Mouse (Mus musculus): ENCODE data around the gene Acvr2a. TPM values are rescaled to one million over a fixed set of nuclear protein-coding genes. Genes with fewer than 3 reads are reported as not detected.
A peak's percentile ranks its signal among the peaks of the same experiment; 100 is the strongest.

The Acvr2a gene
- total RNA-seq, 4 experiments from 2014 or later = 22.9 to 33.2 (median 24.4) TPM

DNA sequence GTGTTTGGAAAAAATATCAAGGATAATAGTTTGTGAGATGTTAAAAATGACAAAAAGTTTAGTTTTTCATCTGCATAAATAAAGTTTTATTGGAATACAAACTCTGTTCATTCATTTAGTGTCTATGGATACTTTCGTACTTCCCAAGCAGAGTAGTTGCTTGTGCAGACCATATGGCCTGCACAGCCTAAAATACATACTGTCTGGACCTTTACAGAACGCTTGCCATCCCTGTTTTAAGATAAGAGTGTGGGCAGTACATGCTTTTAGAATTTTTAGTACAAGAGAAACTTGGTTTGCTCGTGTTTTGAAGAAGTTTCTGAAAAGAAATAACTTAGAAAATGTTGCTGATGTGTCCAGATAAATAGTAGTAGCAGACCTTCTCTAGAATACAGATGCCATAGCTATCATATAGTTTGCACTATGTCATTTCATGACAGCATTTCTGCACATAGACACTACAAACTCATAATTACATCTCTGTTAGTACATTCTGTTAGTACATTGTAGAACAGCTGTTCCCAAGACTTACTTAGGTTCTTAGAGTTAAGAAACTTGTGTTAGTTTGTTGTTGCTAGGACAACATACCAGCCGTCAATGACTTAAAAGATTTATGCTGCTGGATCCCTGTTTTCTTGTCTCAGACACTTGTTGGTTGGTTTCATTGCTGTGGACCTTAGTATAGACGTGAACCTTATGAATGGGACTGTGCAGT, 54.4 kb downstream of the Acvr2a start:
- DNase-seq (ENCODE audit: low spot score in 2 of 2) = no peak

DNA sequence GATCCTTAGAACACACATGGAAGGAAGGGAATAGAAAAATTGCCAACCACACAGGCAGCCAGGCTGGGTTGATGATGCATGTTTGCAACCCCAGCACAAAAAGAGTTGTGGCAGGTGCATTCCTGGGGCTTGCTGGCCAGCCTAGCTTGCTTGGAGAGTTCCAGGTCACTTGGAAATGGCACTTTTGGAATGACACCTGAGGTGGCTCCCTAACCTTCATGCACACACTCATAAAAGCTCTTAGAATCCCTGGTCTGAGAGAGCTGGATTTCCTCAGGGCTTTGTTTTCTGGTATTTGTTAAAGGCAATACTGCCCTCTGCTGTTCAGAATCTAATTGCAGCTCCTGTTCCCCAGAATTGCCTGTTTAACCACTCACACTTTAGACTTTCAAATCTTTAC, 72.0 kb downstream of the Acvr2a start:
- DNase-seq (ENCODE audit: low spot score in 2 of 2) = peak; percentile 12 to 39

GRCm38 (mm10) chr2:48895186-48895585, 81.3 kb downstream of the Acvr2a start:
- DNase-seq (ENCODE audit: low spot score in 2 of 2) = no peak

DNA sequence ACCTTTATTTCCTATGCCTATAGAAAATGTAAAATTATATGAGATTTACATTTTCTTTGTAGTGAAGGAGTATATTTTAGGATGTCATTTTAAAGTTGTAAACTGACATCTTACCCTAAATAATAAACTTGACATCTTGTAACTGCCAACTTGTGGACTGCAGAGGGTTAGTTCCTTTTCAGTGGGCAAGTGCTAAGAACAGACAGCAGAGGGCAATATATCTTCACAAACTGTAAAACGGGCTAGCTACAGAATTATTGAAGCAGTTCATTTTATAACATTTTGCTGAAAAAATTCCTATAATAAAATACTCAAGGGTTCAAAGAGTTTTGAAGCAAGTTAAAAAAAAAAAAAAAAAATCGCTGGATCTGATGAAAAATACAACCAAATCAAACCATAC, 95.0 kb downstream of the Acvr2a start:
- DNase-seq (ENCODE audit: low spot score in 2 of 2) = no peak

DNA sequence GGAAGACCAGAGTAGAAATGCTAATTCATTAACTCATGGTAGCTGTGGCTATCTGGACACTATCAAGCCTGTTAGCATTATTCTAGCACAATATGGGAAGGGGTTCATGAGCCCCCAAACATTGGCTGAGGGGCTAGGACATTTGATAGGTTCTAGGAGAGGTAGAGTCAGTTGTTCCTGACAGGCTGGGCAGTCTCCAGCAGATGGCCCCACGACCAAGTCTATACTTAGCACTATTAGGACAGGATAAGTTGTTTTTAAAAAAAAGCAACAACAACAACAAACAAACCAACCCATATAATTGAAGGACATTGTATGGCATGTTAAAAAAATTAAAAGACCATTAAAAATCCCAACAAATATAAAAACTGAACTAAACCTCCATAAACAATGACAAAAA, 100.3 kb downstream of the Acvr2a start:
- DNase-seq (ENCODE audit: low spot score in 2 of 2) = no peak

DNA sequence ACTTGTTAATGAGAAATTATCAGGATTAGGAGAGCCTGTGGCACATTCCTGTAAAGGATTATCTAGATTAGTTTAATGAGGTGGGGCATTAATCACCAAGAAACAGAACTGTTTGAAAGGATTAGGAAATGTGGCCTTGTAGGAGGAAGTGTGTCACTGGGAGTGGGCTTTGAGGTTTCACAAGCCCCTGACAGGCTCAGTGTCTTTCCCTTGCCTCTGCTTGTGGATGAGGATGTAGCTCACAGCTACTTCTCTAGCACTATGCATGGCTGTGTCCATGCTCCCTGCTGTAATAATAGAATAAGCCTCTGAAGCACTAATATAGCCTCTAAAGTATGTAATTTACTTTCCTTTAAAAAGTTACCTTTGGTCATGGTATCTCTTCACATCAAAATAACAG, 101.9 kb downstream of the Acvr2a start:
- DNase-seq (ENCODE audit: low spot score in 2 of 2) = no peak

DNA sequence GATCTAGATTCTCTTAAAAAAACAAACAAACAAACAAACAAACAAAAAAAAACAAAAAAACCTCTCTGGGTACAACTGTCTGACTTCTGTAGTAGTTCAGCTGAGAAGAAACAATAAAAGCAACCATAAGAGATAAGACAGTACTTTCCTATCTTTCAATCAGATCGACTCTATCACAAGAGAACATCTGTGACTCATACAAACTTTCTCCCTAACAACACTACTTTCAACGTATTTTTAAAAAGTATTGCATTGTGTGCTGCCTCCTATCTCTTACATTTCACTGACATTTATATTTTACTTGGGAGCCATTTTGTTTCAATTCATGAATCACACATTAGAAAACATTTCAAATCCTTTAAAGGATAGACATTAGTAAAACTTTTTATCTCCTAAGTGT, 121.1 kb downstream of the Acvr2a start:
- DNase-seq (ENCODE audit: low spot score in 2 of 2) = no peak

DNA sequence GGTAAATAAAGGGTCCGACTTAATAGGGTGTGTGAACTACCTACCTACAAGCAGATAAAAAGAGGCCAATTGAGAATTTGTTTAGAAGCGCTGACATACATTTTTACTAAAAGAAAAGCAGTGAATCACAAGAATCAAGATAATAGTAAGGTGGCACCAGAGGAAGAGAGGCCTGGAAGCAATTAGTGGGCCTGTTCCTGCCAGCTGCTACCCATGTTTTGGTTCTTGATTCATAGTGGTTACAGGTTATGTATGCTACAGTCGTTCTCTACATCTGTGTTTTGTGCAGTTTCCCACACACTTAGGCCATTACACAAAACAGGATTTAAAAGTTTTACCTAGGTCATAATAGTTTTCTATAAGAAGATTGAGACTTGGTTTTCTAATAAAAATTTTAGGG, 133.9 kb downstream of the Acvr2a start:
- DNase-seq (ENCODE audit: low spot score in 2 of 2) = no peak

GRCm38 (mm10) chr2:48948841-48949584, 135.1 kb downstream of the Acvr2a start, which contains the start of gene Mbd5:
Mbd5 (plus strand) TSS chr2:48949508.
- DNase-seq (ENCODE audit: low spot score in 2 of 2) = peak; percentile 98

DNA sequence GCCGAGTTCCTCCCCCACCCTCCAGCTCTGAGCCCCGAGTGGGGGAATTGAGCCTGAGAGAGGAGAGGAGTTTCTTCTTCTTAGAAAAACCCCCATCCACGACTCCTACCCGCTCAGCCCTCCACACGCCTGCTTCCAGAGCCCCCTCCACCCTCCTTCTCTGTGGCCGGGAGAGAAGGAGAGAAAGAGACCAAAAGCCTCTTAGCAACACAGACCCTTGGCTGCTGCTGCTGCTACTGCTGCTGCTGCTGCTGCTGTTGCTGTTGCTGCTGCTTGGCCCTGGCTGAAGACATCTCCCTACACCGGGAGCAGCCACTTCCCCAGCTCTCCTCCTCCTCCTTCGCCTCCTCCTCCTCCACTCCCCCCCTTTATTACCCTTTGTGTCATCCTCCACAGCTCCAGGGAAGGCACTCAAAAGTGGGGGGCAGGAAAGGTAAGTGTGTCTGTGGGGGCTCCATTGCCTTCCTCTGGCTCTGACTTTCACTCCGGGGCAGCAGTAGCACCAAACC, 135.9 kb downstream of the Acvr2a start:
- DNase-seq (ENCODE audit: low spot score in 2 of 2) = peak in 1 of 2 experiments; percentile 7

- DNase-seq (ENCODE audit: low spot score in 2 of 2) = no peak
These were observed 136.2 kb downstream of the Acvr2a start, which contains the start of gene Orc4 for GRCm38 (mm10) chr2:48950252-48950315. Orc4 (minus strand) TSS chr2:48950277.

GRCm38 (mm10) chr2:48950316-48950880, 136.5 kb downstream of the Acvr2a start:
- DNase-seq (ENCODE audit: low spot score in 2 of 2) = no peak

Other genes starting within 250 kb of the Acvr2a start
- 10 to 100 TPM; 39.0 to 46.3 (median 39.9) TPM for gene Mbd5, start 135.4 kb downstream of the Acvr2a start, total RNA-seq (2022)
- 10 to 100 TPM; 19.2 to 30.0 (median 22.7) TPM for gene Orc4, start 136.2 kb downstream of the Acvr2a start, total RNA-seq (2022)

All from gastrocnemius, adult 8-10 months (tissue).